Mouse (Mus musculus) layer of hippocampus, postnatal 10 days (tissue): ENCODE data around the gene Armc6. TPM values are rescaled to one million over a fixed set of nuclear protein-coding genes. Genes with fewer than 3 reads are reported as not detected.
"Not testable (repeated sequence)": the region's sequence is repeated elsewhere in the genome, so short reads cannot be mapped to it uniquely, and the experiment has no call there.

Source experiments
- DNase-seq, 2 experiments: peaks; one replicate each; pipeline ENCODE4 v3.0.0; 2021; ENCODE audit warnings: low spot score in 2 of 2
- total RNA-seq, 2 experiments: library from RNA; stranded (reverse); gene quantifications; 2 replicates each; pipeline ENCODE4 v1.2.3; 2021

The Armc6 gene
- total RNA-seq, 2 experiments from 2014 or later = 88.5 to 90.7 TPM

DNA sequence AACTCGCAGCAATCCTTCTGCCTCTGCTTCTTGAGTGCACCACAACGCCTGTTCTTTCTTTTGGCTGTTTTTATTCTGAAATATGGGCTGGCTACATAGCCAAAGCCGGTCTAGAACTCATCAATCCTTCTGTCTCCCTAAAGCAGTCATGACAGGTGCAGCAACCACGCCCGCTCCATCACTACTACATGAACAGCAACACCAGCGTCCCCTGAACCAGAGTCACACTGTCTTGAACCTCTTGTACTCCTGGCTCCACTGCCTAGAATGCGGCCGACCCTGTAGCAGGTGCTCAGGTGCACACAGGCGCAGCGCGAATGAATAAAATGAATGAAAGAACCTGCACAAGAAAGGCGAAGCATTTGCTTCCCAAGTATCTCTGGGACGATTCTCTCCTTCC is 660 bp downstream of the Armc6 start:
- DNase-seq = no peak

DNA sequence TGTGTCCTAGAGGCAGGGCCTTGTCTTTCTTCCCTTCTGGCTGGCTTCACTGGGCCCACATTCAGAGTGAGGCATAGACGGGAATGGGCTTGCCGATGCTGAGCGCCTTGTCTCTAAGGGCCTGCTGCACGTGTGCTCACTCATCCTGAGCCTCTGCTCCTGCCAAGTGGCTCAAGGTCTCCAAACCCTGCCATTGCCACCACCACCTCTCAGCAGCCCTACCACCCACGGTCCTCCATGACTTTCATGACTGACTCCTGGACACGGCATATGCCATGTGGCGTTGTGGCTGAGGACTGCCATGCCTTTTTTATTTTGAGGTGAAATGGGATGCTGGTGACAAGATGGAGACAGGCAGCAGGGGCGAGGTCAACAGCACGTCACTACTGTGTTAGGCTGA is 3.4 kb downstream of the Armc6 start:
- no peak for DNase-seq

DNA sequence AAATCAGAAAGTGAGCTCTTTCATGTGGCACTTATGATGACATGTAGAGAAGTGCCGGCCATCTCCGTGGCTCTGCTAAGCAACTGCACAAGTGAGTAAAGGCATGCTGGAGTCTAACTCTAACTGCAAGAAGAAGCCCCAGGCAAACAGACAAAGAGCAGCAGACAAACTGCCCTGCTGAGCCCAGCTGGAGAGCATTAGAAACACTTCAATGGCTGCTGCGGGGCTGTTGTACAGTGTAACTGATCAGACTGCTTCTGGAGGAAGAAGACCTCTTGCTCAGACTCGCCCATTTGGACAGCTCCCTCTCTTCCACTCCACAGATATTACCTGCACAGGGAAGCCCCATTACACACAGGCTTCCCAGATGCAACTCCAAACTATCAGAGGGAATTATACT is 6.3 kb downstream of the Armc6 start:
- DNase-seq = no peak

DNA sequence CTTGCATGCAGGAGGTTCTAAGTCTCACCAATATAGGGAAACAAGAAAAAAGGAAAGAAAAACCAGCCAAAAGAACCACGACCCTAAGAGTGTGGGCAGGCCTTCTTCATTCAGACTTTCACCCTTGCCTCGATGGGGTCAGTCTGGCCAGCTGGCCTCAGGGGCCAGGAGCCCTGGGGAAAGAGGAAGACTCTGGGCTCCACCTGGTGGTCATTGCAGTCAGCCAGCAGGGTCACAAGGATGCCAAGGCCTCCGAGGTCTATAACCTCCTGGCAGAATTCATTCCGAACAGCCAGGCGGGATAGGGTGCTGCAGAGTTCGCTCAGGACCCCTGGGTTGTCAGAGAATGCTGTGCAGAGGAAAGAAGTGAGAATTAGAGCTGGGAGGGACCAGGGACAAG is 10.9 kb downstream of the Armc6 start:
- DNase-seq = peak; percentile 53 to 60

DNA sequence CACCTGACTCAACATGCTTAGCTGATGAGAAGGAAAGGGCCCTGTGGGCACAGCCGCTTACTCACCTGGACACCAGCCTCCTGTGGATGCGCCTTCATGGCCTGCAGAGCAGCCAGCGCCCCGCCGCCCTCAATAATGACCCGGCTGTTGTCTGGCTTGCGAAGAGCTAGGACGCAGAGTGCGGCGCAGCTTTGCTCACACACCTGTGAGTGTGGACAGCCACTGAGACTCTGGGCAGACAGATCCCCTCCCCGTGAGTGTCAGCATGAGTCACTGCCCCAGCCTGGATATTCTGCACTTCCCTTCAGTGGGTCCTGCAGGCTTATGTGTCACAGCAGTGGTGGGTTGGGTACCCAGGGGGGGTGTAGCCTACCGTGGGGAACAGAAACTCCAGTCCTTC is 12.2 kb downstream of the Armc6 start:
- DNase-seq = no peak

DNA sequence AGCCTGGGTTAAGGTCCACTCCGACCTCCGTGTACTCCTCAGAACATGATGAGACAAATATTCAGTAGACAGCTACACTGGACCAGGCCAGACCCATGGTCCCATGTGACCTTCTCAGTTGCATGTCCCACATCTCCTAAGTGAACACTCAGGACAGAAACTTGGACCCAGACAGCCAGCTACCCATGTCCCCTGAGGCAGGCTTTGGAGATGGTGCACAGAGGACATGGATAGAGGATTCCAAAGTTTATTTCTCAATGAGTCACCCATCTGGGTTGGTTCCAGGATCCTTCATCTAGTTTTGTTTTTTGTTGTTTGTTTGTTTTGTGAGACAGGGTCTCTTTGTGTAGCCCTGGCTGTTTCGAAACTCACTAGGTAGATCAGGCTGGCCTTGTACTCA is 13.4 kb downstream of the Armc6 start:
- no peak for DNase-seq

DNA sequence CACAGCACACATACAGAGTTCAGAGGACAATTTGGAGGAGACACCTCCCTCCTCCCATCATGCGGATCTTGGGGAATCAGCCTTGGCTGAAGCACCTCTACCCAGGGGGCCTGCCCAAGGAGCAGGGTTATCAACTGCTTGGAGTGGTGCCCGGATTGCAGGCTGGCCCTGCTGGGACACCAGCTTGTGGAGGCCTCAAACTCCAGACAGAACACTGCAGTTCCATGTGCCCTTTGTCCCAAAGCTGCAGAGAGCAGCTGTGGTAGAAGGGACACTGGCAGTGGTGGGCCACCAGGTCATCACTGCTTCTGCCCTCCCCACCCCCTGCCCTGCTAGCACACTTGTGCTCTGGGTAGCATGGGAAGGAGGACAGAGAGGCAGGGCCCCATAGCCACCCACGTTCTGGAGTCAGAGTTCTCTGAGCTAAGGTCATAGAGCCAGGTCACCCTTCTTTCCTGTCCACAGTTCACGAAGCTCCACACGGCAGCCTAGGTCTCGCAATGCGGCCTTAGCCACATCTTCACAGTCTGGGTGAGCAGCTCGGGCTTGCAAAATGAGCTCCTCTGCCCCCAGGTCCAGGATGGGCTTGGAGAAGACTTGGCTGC is 13.9 kb downstream of the Armc6 start:
- DNase-seq = no peak

DNA sequence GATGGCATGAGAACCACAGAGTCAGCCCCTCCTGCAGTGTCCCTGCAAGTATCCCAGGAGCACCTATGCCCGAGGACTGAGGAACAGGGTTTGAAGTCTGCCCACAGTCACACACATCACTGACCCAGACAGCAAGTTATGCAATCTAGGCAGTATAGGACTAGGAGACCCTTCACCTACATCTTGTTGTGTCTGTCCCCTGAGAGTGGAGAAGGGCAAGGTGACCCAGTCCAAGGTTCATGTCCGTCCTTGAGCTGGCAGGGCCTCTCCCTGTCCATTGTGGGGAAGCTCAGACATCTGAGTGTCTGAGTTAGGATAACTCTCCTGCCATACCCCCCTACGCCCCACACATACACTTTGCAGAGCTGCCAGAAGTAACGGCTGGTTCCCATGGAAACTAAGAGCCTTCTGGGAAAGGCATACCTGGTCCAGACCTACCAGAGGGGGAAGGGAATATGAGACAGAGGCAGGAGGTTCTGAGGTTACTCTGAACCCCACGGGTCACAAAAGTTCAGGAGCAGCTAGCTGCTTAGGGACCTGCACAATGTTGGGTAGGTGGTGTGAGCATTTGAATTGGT is 15.1 kb downstream of the Armc6 start:
- DNase-seq = no peak

DNA sequence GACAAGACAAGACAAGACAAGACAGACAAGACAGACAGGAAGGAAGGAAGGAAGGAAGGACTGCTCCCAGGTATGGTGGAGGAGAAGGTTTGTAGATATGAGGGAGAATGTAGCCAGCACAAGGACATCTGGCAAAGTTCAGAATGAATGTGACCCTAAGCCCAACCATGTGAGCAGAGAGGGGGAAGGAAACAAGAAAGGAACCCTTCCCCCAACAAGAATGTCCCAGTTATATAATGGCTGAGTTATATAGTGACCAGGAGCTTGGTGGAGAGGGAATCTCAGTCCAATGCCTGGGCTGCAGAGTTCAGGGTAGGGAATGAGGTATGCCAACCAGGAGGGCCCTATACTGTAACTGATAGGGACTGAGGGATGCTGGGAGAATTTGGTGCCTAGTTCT is 16.8 kb downstream of the Armc6 start:
- no peak for DNase-seq

DNA sequence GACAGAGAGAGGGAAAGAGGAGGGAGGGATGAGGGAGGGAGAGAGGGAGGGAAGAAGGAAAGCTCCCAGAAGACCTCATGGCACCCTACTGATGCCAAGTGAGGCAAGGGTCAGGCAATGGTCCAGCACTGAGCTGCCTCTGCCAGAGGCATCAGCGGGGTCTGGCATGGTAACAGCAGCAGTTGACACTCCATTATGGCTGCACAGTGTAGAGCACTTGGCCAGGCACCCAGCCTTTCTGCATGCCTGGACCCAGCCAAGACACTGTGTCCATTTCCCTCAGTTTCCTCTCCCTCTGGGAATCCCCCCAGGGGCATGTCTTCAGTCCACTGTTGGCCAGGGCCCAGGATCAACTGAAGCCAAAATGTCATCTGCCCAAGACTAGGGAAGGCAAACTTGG is 17.7 kb downstream of the Armc6 start:
- DNase-seq = peak; percentile 81 to 85

DNA sequence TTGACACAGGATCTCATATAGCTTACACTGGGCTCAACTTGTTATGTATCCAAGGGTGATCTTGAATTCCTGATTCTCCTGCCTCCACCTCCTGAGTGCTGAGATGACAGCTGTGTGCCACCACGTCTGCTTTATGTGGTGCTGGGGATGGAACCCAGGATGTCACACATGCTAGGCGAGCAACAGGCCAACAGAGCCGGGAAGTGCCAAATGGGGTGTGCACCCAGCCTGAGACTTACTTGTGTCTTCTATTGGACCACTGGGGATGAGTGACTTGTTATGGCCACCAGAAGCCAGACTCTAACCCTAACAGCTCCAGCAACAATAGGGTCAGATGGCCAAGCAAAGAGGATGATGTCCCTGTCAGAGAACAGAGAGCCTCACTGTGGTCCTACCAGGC is 18.1 kb downstream of the Armc6 start:
- DNase-seq = not testable (repeated sequence)

DNA sequence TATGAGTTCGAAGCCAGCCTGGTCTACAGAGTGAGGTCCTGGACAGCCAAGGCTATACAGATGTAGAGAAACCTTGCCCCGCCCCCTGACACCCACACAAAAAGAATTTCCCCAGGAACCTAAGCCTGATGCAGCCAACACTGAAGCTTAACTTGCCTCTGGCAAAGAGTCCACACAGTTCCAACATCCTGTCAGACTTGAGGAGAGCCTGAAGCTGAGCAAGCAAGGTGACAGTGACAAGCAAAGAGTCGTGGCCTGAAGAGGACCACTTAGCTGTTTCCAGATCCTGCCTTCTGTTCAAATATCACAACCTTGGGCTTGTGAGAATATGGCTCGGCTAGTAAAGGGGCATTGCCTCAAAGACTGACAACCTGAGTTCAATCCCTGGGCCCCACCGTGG is 19.2 kb downstream of the Armc6 start:
- DNase-seq = no peak

DNA sequence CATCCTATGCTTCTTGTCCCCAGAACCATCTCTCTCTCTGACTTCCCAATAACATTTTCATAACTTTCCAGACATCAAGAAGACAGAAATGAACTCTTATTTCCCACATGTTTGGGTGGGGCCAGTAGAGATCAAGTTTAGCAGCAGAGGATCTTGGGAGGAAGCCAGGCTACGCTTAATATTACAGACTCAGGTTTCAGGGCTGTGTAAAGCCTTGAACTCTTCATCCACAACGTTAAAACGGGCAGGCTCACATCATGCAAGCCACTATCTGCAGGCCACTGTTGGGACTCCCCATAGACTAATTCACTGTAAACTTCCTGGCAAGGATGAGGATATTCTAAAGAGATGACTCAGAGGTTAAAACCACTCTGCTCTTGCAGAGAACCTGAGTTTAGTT is 19.9 kb downstream of the Armc6 start:
- DNase-seq = no peak

DNA sequence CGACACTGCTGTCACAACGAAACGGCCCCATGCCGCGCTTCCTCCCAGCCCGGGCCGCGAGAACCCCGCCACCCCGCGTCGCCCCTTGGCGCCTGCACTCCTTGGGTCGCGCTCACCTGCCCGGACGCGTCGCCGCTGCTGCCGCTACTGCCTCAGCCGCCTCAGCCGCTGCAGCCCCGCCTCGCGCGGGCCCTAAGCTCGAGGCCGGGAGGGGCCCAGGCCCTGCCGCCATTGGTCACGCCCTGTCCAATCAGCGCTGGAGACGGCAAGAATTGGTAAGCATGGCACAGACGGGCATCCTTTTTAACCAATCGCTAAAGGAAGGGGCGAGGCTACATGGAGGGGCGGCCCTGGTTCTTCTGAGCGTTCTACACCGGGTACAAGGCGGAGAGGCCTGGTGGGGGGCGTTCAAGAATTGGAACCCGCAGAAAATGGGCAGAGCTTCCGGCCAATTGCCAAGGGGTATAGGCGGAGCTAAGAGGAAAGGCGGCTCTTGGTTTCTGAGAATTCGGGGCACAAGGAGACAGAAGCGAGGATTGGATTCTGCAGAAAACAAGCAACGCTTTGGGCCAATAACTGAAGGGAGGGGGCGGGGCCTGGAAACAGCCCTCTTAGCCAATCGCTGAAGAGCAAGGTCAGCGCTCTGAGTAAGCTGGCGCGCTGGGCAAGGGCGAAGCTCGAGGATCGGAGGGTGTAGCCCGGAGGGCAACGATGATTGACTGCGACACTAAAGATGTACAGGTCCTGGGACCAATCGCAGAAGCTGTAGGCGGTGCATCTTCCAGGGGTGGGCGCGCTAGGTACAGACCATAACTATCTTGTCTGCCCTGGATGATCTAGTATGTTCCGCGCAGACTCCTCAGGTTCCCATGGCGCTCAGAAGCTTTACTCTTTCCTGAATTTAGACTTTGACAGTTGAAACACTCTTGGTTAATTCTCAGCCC is 21.9 kb downstream of the Armc6 start, which contains the start of gene Slc25a42:
Slc25a42 (minus strand) TSS at position 194 of the 944 bp plus-strand sequence.
- DNase-seq = peak; percentile 98

DNA sequence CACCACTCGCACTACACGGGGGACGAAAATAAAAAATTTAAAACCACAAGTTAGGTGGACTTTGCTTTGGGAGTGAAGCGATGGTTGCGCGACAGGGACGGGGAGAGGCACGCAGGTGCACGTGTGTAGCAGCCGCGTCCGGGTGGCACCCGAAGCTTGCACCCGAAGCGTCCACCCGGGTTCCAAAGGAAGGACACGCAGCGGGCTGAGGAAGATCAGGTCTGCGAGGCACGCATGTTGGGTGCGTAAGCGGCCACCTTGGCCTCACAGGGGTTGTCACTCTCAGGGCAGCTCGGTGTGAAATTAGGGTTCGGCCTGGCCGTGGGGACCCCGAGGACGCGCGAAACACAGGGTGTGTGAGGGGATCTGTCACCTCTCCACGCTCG is 22.5 kb downstream of the Armc6 start:
- no peak for DNase-seq

DNA sequence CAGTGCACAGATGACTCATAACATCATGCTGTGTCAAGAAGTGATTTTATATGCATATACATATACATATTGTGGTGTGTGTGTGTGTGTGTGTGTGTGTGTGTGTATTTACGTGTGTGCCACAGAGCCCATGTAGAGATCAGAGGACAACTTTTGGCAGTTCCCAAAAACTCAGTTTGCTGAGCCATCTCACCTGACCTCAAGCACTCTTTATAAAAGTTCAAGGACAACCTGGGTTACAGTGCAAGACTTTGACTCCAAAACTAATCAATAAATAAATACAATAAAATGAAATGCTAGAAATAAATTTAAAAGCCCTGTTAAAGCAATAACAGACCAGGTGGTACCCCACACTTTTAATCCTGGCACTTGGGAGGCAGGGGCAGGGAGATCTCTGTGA is 23.0 kb downstream of the Armc6 start:
- no peak for DNase-seq

DNA sequence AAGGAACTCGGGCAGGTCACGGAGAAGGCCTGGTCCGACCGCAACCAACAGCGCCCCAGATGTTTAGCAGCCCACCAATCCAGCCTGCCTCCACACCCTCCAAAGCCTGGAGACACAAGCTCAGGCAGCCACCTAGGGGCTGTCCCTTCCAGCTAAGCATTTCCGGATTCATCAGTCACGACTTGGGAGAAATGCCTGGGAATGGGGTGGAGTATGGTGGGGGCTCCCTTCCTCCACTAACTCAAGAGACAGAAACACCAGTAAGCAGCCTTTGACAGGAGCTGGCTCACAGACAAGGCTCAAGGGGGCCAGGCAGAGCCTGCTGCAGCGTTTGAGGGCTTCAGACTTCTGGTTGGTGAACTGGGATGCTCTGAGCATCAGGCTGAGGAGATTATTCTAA is 23.7 kb downstream of the Armc6 start:
- DNase-seq = no peak

DNA sequence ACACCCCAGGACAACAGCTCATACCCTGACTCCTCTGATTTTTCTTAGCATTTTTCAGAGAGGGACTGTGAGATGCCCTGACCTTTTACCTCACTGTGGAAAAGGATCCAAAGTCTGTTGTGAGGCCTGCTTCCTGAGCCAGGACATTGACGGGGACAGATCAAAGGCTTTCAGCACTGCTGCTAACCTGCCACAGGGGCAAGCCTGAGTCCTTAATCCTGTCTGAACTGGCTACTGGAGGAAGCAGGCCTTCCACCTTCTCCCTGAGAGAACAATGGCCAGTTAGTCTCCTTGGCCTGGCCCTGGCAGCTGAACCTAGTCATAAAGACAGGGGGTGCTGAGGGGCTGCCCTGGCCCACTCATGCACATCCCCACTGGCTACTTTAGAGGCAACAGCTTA is 26.1 kb downstream of the Armc6 start:
- DNase-seq = no peak

DNA sequence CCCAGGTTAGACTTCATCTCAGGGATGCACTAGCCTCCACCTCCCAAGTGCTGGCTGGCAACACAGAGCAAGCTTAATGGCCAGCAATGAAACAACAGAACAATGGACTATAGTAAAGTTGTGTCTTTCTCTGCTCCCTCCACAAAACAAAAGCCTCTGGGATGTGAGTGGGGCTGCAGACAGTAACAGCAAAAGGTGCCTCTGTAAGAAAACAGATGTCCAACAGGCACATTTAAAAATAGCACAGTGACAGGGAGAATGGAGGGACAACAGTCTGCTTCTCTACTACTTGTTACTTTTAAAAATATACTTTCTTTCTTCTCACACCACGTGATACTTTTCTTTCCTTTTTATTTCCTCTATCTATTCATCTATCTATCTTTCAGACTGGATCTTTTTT is 29.5 kb downstream of the Armc6 start:
- DNase-seq = no peak

DNA sequence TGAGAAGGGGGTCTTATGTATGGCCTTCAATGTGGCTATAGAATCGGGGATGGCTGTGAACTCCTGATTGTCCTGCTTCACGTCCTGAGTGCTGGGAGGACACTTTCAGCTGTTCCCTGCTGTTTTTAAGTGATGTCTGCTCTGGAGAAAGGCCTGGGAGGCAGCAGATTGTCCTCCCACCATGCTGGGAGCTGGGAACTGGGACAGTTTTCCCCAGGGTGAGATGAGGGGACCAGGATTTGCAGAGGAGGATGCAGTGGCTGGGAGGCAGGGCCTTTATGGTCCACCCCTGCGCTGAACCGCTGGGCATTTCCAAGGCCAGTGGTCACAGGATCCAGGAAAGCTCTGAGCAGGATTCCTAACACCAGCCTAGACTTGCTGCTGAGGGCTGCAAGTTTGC is 31.2 kb downstream of the Armc6 start:
- no peak for DNase-seq

DNA sequence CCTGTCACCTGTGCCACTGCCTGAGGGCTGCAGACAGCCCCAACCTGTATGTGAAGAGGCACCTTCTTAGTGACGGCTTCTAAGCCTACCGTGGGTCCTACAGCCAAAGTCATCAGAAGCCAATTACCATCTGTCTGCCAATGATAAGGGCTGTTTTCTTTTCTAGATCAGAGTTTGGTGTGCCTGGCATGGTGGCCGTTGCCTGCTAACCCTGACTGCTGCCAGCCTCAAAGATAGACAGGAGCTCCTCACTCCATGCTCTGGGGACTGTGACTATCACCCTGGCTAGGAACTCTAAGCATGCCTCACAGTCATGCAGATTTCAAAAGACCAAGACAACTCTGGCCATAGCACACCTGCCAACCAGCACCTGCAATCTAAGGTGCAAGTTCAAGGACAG is 32.8 kb downstream of the Armc6 start:
- DNase-seq = no peak

DNA sequence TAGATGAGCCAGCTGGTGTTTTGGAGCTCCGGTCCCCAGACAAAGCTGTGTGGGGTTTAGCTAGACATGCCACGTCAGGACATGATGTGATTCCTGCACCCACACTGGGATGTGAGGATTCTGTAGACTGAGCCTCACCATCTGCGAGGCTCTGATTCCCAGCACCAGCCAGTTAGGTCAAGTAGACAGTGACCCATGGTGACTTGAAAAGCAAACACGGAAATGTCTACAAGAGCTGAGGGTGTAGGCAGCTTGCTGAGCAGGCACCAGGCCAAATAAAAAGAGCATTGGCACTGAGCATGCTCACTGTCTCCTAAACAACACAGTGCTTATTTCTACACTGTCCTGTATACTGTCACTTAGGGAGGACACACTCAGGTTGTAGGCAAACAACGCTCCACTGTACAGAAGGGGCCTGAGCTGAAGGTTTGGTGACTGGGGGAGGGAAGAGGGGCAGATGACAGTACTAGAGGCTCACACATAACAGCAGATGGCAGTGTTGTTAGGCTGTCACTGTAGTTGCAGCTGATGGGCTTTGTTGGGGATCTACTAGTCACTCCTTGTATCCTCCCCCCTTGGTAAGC is 34.1 kb downstream of the Armc6 start:
- DNase-seq = peak; percentile 59 to 63
